Mouse (Mus musculus) adrenal gland (tissue): ENCODE results near the gene Syt8.

Experiments used
- intact Hi-C: fragments of 180-260 bp; cut with DNase I; formaldehyde crosslinking; loops from one replicate; pipeline ENCODE4 v1.15.1; 2025

Gene Syt8

GRCm38 (mm10) chr7:142474799-142475198 lies 40.1 kb downstream of the Syt8 start:
- intact Hi-C loops: loop anchor here (5.0 kb wide), 1 partner anchor 198 kb away; no protein-coding TSS in a partner anchor

DNA sequence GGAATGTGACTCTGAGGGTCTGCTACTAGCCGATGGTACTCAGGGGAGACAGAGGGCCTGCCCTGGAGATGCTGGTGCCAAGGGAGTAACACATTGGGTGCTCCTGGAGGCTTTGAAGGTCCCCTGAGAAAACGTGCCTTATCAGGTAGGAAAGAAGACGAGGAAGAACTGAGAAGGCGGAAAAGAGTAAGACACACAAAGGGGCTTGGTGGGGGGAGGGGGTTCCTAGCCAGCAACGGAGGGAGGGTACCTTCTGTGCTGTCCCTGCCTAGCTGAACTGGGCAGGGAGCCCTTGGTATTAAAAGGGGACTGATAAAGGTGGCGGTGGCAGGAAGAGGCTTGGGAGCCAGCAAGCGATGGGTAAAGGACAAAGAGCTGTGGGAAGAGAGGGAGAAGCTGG lies 41.0 kb downstream of the Syt8 start:
- intact Hi-C loops: loop anchor here (5.0 kb wide), 1 partner anchor 197 kb away; no protein-coding TSS in a partner anchor

DNA sequence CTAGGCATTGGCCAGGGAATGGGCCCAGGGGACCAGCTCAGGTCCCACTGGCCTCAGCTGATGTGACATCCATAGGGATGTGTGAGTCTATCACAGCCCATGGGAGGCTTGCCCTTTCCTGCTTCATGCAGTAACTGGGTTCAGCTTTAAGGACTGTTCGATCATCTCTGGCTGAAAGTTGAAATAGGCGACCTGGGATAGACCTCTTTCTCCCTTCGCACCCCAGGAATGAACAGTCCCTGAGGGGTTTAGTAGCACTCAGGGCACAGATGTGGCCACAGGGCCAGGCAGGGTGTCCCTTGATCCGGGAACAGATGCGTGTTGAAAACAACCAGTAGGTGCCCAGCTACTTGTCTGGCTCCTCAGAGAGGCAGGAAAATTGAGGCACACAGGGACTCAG lies 41.6 kb downstream of the Syt8 start:
- intact Hi-C loops: loop anchor here (5.0 kb wide), 1 partner anchor 196 kb away; no protein-coding TSS in a partner anchor

- intact Hi-C loops: loop anchor here (5.0 kb wide), 1 partner anchor 195 kb away; no protein-coding TSS in a partner anchor
Observed at GRCm38 (mm10) chr7:142476795-142477452, 42.3 kb downstream of the Syt8 start.

GRCm38 (mm10) chr7:142478001-142478400 lies 43.4 kb downstream of the Syt8 start:
- intact Hi-C loops: loop anchor here (5.0 kb wide), 1 partner anchor 194 kb away; no protein-coding TSS in a partner anchor

DNA sequence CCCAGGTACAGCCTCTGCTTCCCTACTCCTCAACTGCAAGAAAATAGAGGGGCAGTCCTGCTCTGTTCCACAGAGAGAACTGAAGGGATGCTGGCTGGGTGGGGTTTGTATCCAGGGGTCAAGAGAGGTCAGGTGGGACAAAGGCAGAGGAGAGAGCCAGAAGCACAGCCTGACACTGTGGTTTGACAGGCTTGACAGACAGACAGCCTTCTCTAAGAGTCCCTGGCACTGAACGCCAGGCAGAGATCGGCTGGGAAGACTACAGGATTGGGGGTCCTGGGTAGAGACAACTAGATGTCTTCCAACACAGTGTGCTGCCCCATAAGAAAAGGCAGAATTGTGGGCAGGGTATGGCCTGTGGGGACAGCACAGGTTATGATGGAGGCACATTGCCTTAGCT lies 43.9 kb downstream of the Syt8 start:
- intact Hi-C loops: loop anchor here (5.0 kb wide), 1 partner anchor 194 kb away; no protein-coding TSS in a partner anchor

- intact Hi-C loops: loop anchor here (5.0 kb wide), 1 partner anchor 193 kb away; no protein-coding TSS in a partner anchor
Observed at GRCm38 (mm10) chr7:142479307-142479706, 44.7 kb downstream of the Syt8 start.

GRCm38 (mm10) chr7:142479886-142480285 lies 45.2 kb downstream of the Syt8 start:
- intact Hi-C loops: loop anchor here (5.0 kb wide), 2 partner anchors 102 to 192 kb away; no protein-coding TSS in a partner anchor

DNA sequence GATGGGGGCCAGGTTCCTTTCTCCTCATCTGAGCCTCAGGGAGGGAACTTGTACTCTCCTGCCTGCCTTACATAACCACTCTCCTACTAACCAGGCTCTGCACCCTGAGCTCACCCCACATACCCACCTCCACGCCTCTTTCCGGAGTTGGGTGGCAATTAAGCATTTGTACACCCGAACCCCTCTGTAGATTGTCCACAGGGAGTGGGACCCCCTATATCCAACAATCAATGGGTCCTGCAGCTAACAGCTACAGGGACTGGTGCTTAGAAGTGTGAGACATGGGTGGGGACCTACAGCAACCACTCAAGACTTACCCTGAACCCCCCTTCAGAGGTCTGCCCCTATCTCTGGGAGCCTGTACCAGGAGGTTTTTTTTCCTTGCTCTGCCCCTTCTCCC lies 46.0 kb downstream of the Syt8 start:
- intact Hi-C loops: loop anchor here (5.0 kb wide), 1 partner anchor 102 kb away; no protein-coding TSS in a partner anchor

- intact Hi-C loops: loop anchor here (5.0 kb wide), 1 partner anchor 101 kb away; no protein-coding TSS in a partner anchor
Observed at GRCm38 (mm10) chr7:142481186-142481567, 46.5 kb downstream of the Syt8 start.

- intact Hi-C loops: loop anchor here (5.0 kb wide), 1 partner anchor 101 kb away; no protein-coding TSS in a partner anchor
Observed at GRCm38 (mm10) chr7:142481568-142482255, 47.1 kb downstream of the Syt8 start.

DNA sequence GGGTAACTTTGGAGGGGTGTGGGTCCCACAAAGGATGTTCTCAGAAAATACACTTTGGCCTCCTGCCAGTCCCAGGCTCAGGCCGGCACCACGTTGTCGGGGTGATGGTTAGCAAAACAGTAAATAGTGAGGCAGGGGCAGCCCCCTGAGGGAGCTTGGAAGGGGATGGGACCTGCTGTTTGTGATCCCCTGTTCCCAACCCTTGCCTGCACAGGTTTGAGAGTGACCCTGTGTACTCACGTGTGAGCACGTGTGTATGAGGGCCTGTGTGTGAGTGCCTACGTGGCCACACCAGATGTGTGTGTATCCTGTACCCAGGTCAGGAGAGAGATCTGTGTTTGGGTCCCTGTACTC lies 47.6 kb downstream of the Syt8 start:
- intact Hi-C loops: loop anchor here (5.0 kb wide), 1 partner anchor 100 kb away; no protein-coding TSS in a partner anchor

- intact Hi-C loops: loop anchor here (5.0 kb wide), 1 partner anchor 99 kb away; no protein-coding TSS in a partner anchor
Observed at GRCm38 (mm10) chr7:142483136-142483535, 48.5 kb downstream of the Syt8 start.

GRCm38 (mm10) chr7:142484780-142485179 lies 50.1 kb downstream of the Syt8 start:
- intact Hi-C loops: loop anchor here (5.0 kb wide), 1 partner anchor 98 kb away; no protein-coding TSS in a partner anchor

DNA sequence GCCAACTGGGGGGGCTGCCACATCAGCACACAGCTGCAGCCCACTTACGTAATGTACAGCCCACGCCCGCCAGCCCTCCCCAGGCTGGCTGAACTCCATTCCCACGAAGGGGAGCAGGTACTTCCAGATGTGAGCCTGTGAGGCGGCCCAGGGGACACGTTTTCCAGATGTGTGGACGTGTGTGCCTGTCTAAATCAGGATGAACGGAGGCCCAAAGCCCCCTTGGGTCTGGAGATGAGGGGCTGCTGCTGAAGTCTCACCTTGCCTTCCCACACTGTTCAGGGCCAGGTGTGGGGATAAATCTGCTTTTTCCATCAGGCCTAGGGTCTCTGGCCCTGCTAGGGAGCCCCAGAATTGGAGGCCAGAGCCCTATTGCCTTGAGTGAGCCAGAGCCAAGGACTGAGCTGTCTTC lies 52.1 kb downstream of the Syt8 start:
- intact Hi-C loops: no loop called here

DNA sequence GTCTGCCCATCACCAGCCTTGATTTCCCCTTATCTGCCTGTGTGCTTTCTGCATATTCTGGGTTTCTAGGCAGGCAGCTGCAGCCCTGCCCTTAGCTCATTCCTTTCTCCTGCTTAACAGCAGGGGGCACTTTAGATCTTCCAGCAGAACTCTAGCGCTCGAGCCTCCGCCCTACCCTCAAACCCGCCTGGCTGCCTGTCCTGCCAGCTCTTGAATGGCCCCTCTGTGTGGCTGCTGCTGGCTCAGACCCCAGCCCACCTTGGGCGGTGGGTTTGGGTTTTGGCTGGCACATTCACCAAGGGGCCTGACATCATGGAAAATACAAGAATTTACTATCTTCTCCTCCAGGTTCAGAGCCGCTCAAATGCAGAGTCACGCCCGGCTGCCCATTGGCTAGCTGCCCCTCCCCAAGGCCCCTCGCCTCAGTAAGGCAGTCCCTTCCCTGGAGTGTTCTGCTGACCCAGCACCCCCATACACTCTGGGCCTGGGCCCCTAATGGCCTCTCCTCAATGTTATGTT lies 52.8 kb downstream of the Syt8 start:
- intact Hi-C loops: no loop called here

GRCm38 (mm10) chr7:142488053-142488452 lies 53.4 kb downstream of the Syt8 start:
- intact Hi-C loops: no loop called here
